Comparison of ENCODE assay signal across 9 mouse cellular contexts in the genomic region with DNA sequence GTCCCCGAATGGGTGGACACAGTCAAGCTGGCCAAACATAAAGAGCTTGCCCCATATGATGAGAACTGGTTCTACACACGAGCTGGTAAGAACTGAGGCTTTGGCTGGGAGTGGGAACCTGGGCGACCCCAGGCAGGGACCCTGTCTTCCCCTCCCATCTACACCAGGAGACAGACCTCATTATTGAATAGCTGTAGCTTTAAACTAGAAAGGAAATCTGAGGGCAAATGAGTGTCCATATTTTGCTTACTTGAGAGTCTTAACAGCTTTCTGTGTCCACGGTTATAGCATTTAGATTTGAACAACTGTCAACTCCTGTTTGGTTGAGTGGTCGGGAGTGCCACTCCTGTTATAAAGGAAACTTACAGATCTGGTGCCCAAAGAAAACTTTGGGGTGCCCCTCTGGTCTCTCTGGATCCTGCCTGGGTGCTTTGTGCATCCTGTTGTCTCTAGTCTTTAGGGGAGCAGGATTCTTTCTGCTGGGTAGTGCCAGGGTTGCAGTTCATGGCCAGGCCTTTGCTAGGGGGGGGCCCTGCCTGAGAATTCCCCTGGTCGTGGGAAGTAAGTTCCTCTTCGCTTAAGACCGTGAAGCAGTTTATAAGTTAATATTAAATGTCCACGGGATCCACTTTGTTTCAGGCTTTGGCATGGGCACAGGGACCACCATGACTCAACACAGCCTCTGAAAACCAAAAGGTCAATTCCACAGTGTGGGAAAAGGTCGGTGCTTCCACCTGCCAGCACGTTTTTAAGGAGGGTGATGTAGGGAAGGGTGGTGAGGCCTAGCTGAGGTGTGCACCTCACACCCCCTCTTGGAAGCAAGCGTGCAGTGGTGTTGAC. TPM values are rescaled to one million over a fixed set of nuclear protein-coding genes. Genes with fewer than 3 reads are reported as not detected.
A peak's percentile ranks its signal among the peaks of the same experiment; 100 is the strongest.
DNase-seq lines count a peak whose midpoint lies in the region; ATAC-seq and TF ChIP-seq lines count a peak whose summit lies in the region.
"Had no signal": no experiment of that assay in that cellular context is flagged by ENCODE, and none has a peak within 500 bp of the region (broad histone marks: within the 10 kb centered on the region; RNA-seq: fewer than 3 reads in every experiment).

No protein-coding gene starts in this region.

- WGBS in kidney, embryonic 16.5 days = 22% methylated on average over 12 of the region's 12 CpGs
- WGBS in bone marrow, adult 2 months = 6% methylated on average over 12 of the region's 12 CpGs
- whole genome bisulfite sequencing in hindbrain, embryonic 15.5 days = 41% methylated on average over 12 of the region's 12 CpGs
- WGBS in midbrain, postnatal 0 days = 40% methylated on average over 12 of the region's 12 CpGs

- H3K9me3 ChIP-seq in kidney, embryonic 16.5 days (ENCODE audit: low read length) = no peaks in the 10 kb centered on the region
- no peaks in the 10 kb centered on the region for H3K9me3 ChIP-seq in hindbrain, embryonic 15.5 days
- no peaks in the 10 kb centered on the region for H3K9me3 ChIP-seq in midbrain, postnatal 0 days (ENCODE audit: low read length)

- H3K9ac ChIP-seq in kidney, embryonic 16.5 days (replicated peaks; ENCODE audit: low read length) = peak overlapping the region; percentile 100
- peak overlapping the region; percentile 91 for H3K9ac ChIP-seq in hindbrain, embryonic 15.5 days
- peak overlapping the region; percentile 99 for H3K9ac ChIP-seq in midbrain, postnatal 0 days (replicated peaks; ENCODE audit: low read length, poor library complexity, severe bottlenecking)

- peak overlapping the region; percentile 94 for H3K27ac ChIP-seq in kidney, embryonic 16.5 days (ENCODE audit: low read length)
- no peak overlapping the region for H3K27ac ChIP-seq in bone marrow, adult 2 months (ENCODE audit: control insufficient read depth, insufficient read depth, low read depth, low read length, poor library complexity)
- no peak overlapping the region for H3K27ac ChIP-seq in hindbrain, embryonic 15.5 days (replicated peaks)
- no peak overlapping the region for H3K27ac ChIP-seq in midbrain, postnatal 0 days (ENCODE audit: low read depth, low read length)

- DNase-seq in kidney, adult 18-20 months = no peak
- no peak for DNase-seq in midbrain, postnatal 0 days (ENCODE audit: low spot score)
- DNase-seq in retina, embryonic 14.5 days (ENCODE audit: low spot score) = no peak
- no peak for DNase-seq in layer of hippocampus, adult 11-12 months (ENCODE audit: low spot score)
- no peak for DNase-seq in adrenal gland, postnatal 4 days (ENCODE audit: low spot score in 2 of 2)

- no peaks in the 10 kb centered on the region for H3K27me3 ChIP-seq in kidney, embryonic 16.5 days (ENCODE audit: insufficient read depth, low read length)
- no peaks in the 10 kb centered on the region for H3K27me3 ChIP-seq in hindbrain, embryonic 15.5 days
- no peaks in the 10 kb centered on the region for H3K27me3 ChIP-seq in midbrain, postnatal 0 days (ENCODE audit: insufficient read depth, low read length)

- peak overlapping the region; percentile 93 for H3K4me2 ChIP-seq in kidney, embryonic 16.5 days (replicated peaks; ENCODE audit: low read depth, low read length)
- peak overlapping the region; percentile 70 for H3K4me2 ChIP-seq in hindbrain, embryonic 15.5 days
- peak overlapping the region; percentile 76 for H3K4me2 ChIP-seq in midbrain, postnatal 0 days (ENCODE audit: low read depth, low read length, poor library complexity, severe bottlenecking)

- peak overlapping the region; percentile 89 for H3K4me3 ChIP-seq in kidney, embryonic 16.5 days (ENCODE audit: low read length)
- H3K4me3 ChIP-seq in bone marrow, adult 2 months (replicated peaks; ENCODE audit: control insufficient read depth, low read depth, low read length) = peak overlapping the region; percentile 49
- peak overlapping the region; percentile 75 for H3K4me3 ChIP-seq in hindbrain, embryonic 15.5 days
- H3K4me3 ChIP-seq in midbrain, postnatal 0 days (ENCODE audit: low read depth, low read length) = peak overlapping the region; percentile 99

- peaks cover 37% of the 10 kb centered on the region for H3K4me1 ChIP-seq in kidney, embryonic 16.5 days (ENCODE audit: insufficient read depth, low read length)
- 0 out of 2 replicates have a peak, but pooled peaks cover 1% of the 10 kb centered on the region for H3K4me1 ChIP-seq in bone marrow, adult 2 months (ENCODE audit: control insufficient read depth, insufficient read depth, low read length)
- peaks cover 29% of the 10 kb centered on the region for H3K4me1 ChIP-seq in hindbrain, embryonic 15.5 days (replicated peaks)
- peaks cover 9% of the 10 kb centered on the region for H3K4me1 ChIP-seq in midbrain, postnatal 0 days (ENCODE audit: insufficient read depth, low read length)

- no peak for TF ChIP-seq POLR2A in bone marrow, adult 2 months (IDR thresholded peaks at IDR 0.05; ENCODE audit: borderline replicate concordance, control insufficient read depth, low read depth, low read length)

- no peak for TF ChIP-seq CTCF in bone marrow, adult 2 months (IDR thresholded peaks at IDR 0.05; ENCODE audit: control insufficient read depth, insufficient read depth, low read length)
- TF ChIP-seq CTCF in midbrain, postnatal 0 days (IDR thresholded peaks at IDR 0.05) = no peak

- peaks cover 49% of the 10 kb centered on the region for H3K36me3 ChIP-seq in kidney, embryonic 16.5 days (ENCODE audit: insufficient read depth, low read length)
- H3K36me3 ChIP-seq in hindbrain, embryonic 15.5 days = peaks cover 37% of the 10 kb centered on the region
- H3K36me3 ChIP-seq in midbrain, postnatal 0 days (ENCODE audit: insufficient read depth, low read length) = peaks cover 34% of the 10 kb centered on the region

- no peak for ATAC-seq in kidney, embryonic 16.5 days (ENCODE audit: low FRiP score, low TSS enrichment)
- ATAC-seq in hindbrain, embryonic 15.5 days (ENCODE audit: low FRiP score, low read depth) = no peak
- ATAC-seq in midbrain, postnatal 0 days (ENCODE audit: low FRiP score) = no peak

RNA-seq across cellular contexts. Expression of a gene that starts 1.5 kb away (rescaled TPM):
- polyA plus RNA-seq in kidney, embryonic 16.5 days (2015; fragmentation: Nextera tagmentation; extraction: Ambion mirVana) = 2,217 and 2,364 TPM in 2 replicates
- 866 and 1,228 TPM in 2 replicates for polyA plus RNA-seq in bone marrow, adult 2 months (2011; ENCODE audit: insufficient read depth, insufficient read length, low replicate concordance, missing spikeins)
- 1,106 and 1,236 TPM in 2 replicates for polyA plus RNA-seq in hindbrain, embryonic 15.5 days (2015; fragmentation: Nextera tagmentation; extraction: Ambion mirVana)
- total RNA-seq in midbrain, postnatal 0 days (2014; rRNA removed) = 364 and 448 TPM in 2 replicates
- polyA plus RNA-seq in midbrain, postnatal 0 days (2015; fragmentation: Nextera tagmentation; extraction: Ambion mirVana) = 1,202 and 1,286 TPM in 2 replicates
- 1,000 to 10,000 TPM; 1,415 to 1,431 TPM for total RNA-seq in adrenal gland, postnatal 4 days (2021)

RNA-seq across cellular contexts. Expression of a gene that starts 11.5 kb away (rescaled TPM):
- 1.8 and 2.0 TPM in 2 replicates for polyA plus RNA-seq in kidney, embryonic 16.5 days (2015; fragmentation: Nextera tagmentation; extraction: Ambion mirVana)
- 82.1 and 126 TPM in 2 replicates for polyA plus RNA-seq in bone marrow, adult 2 months (2011; ENCODE audit: insufficient read depth, insufficient read length, low replicate concordance, missing spikeins)
- polyA plus RNA-seq in hindbrain, embryonic 15.5 days (2015; fragmentation: Nextera tagmentation; extraction: Ambion mirVana) = 0.17 and 0.46 TPM in 2 replicates
- total RNA-seq in midbrain, postnatal 0 days (2014; rRNA removed) = 0.27 and 0.42 TPM in 2 replicates
- 0.82 and 0.85 TPM in 2 replicates for polyA plus RNA-seq in midbrain, postnatal 0 days (2015; fragmentation: Nextera tagmentation; extraction: Ambion mirVana)
- total RNA-seq in adrenal gland, postnatal 4 days (2021) = 1 to 10 TPM; 1.1 to 3.2 TPM

RNA-seq across cellular contexts. Expression of a gene that starts 15.8 kb away (rescaled TPM):
- not detected in 2 replicates for polyA plus RNA-seq in kidney, embryonic 16.5 days (2015; fragmentation: Nextera tagmentation; extraction: Ambion mirVana)
- polyA plus RNA-seq in bone marrow, adult 2 months (2011; ENCODE audit: insufficient read depth, insufficient read length, low replicate concordance, missing spikeins) = not detected in 2 replicates
- 0.20 and 0.30 TPM in 2 replicates for polyA plus RNA-seq in hindbrain, embryonic 15.5 days (2015; fragmentation: Nextera tagmentation; extraction: Ambion mirVana)
- total RNA-seq in midbrain, postnatal 0 days (2014; rRNA removed) = 0.11 TPM in 1 of 2 replicates, not detected in the other
- 0.31 and 0.70 TPM in 2 replicates for polyA plus RNA-seq in midbrain, postnatal 0 days (2015; fragmentation: Nextera tagmentation; extraction: Ambion mirVana)
- under 1 TPM in 1 of 2 experiments, not detected in 1; 0.17 TPM for total RNA-seq in adrenal gland, postnatal 4 days (2021)

RNA-seq across cellular contexts. Expression of a gene that starts 15.9 kb away (rescaled TPM):
- not detected in 2 replicates for polyA plus RNA-seq in kidney, embryonic 16.5 days (2015; fragmentation: Nextera tagmentation; extraction: Ambion mirVana)
- polyA plus RNA-seq in bone marrow, adult 2 months (2011; ENCODE audit: insufficient read depth, insufficient read length, low replicate concordance, missing spikeins) = not detected in 2 replicates
- not detected in 2 replicates for polyA plus RNA-seq in hindbrain, embryonic 15.5 days (2015; fragmentation: Nextera tagmentation; extraction: Ambion mirVana)
- total RNA-seq in midbrain, postnatal 0 days (2014; rRNA removed) = 0.19 TPM in 1 of 2 replicates, not detected in the other
- polyA plus RNA-seq in midbrain, postnatal 0 days (2015; fragmentation: Nextera tagmentation; extraction: Ambion mirVana) = 0.16 and 0.28 TPM in 2 replicates
- total RNA-seq in adrenal gland, postnatal 4 days (2021) = not detected
- polyA plus RNA-seq: brain, embryonic 14.5 days had no signal

RNA-seq across cellular contexts. Expression of a gene that starts 17.0 kb away (rescaled TPM):
- 94.7 and 105 TPM in 2 replicates for polyA plus RNA-seq in kidney, embryonic 16.5 days (2015; fragmentation: Nextera tagmentation; extraction: Ambion mirVana)
- 178 and 354 TPM in 2 replicates for polyA plus RNA-seq in bone marrow, adult 2 months (2011; ENCODE audit: insufficient read depth, insufficient read length, low replicate concordance, missing spikeins)
- 64.6 and 73.5 TPM in 2 replicates for polyA plus RNA-seq in hindbrain, embryonic 15.5 days (2015; fragmentation: Nextera tagmentation; extraction: Ambion mirVana)
- 19.1 and 27.5 TPM in 2 replicates for total RNA-seq in midbrain, postnatal 0 days (2014; rRNA removed)
- 29.0 and 33.0 TPM in 2 replicates for polyA plus RNA-seq in midbrain, postnatal 0 days (2015; fragmentation: Nextera tagmentation; extraction: Ambion mirVana)
- total RNA-seq in adrenal gland, postnatal 4 days (2021) = 100 to 1,000 TPM; 159 to 161 TPM

Comparison
In these comparisons a context has a peak if more than half of its experiments do, and no peak if none do; other contexts are left out.
1. H3K4me3 ChIP-seq: peak in every context shown above with its lines; median percentile 99 in midbrain, postnatal 0 days; 89 in kidney, embryonic 16.5 days; 75 in hindbrain, embryonic 15.5 days; 49 in bone marrow, adult 2 months.
2. RNA of a gene that starts 11.5 kb away (polyA plus RNA-seq): 82.1 to 126 TPM in bone marrow, adult 2 months; 1.8 to 2.0 TPM in kidney, embryonic 16.5 days, 0.82 to 0.85 TPM in midbrain, postnatal 0 days and 0.17 to 0.46 TPM in hindbrain, embryonic 15.5 days; every median in the first group is over 10 times any median in the second.
3. Peak in every context shown above with its lines, with median percentiles within 50 percentile points of each other: H3K4me2 ChIP-seq and H3K9ac ChIP-seq.